Mouse (Mus musculus): ENCODE data around the gene Kdm8. TPM values are rescaled to one million over a fixed set of nuclear protein-coding genes. Genes with fewer than 3 reads are reported as not detected.
A peak's percentile ranks its signal among the peaks of the same experiment; 100 is the strongest.

Kdm8 gene
- polyA plus RNA-seq, 1 experiment = 2.5 TPM

GRCm38 (mm10) chr7:125434666-125435290, 9.7 kb upstream of the Kdm8 start:
- Histone ChIP-seq H3K4me3 (replicated peaks; ENCODE audit: control insufficient read depth, low read depth, low read length) (no peak overlapping the region), H3K4me1 (ENCODE audit: control insufficient read depth, insufficient read depth, low read length) (no peaks in the 10 kb centered on the region), H3K27ac (ENCODE audit: control insufficient read depth, insufficient read depth, low read depth, low read length, poor library complexity) (no peak overlapping the region)
- 38% methylated on average over 8 of the region's 8 CpGs for WGBS
- no peak for TF ChIP-seq POLR2A (IDR thresholded peaks at IDR 0.05; ENCODE audit: borderline replicate concordance, control insufficient read depth, low read depth, low read length)
- TF ChIP-seq CTCF (IDR thresholded peaks at IDR 0.05; ENCODE audit: control insufficient read depth, insufficient read depth, low read length) = no peak

- no peak overlapping the region for H3K4me3 ChIP-seq (replicated peaks; ENCODE audit: control insufficient read depth, low read depth, low read length)
- H3K27ac ChIP-seq (ENCODE audit: control insufficient read depth, insufficient read depth, low read depth, low read length, poor library complexity) = no peak overlapping the region
- no peaks in the 10 kb centered on the region; the same call in 1 of the 2 replicates for H3K4me1 ChIP-seq (ENCODE audit: control insufficient read depth, insufficient read depth, low read length)
- WGBS = 69% methylated on average over 4 of the region's 4 CpGs
- TF ChIP-seq POLR2A (IDR thresholded peaks at IDR 0.05; ENCODE audit: borderline replicate concordance, control insufficient read depth, low read depth, low read length) = no peak
Observed at GRCm38 (mm10) chr7:125442323-125442722, 2.2 kb upstream of the Kdm8 start.

DNA sequence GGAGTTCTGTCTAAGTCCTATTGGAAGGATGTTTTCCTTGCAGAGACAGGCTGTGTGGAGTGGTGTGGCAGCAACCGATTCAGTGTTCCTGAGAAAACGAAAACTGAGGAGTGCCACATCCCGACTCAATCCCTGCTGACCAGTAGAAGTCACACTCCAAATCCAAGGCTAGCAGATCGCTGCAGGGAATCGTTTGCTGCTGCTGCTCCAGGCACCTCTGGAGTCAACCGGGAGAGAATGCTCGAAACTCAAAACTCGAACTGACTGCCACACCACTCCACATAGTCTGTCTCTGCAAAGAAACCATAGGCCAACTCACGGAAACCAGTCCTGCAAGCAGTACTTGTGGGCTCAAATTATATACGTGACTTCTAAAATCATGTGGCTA, 406 bp upstream of the Kdm8 start:
- H3K27ac ChIP-seq (ENCODE audit: control insufficient read depth, insufficient read depth, low read depth, low read length, poor library complexity) = no peak overlapping the region; the same call in 1 of the 2 replicates
- peak overlapping the region; percentile 74 for H3K4me3 ChIP-seq (replicated peaks; ENCODE audit: control insufficient read depth, low read depth, low read length)
- H3K4me1 ChIP-seq (ENCODE audit: control insufficient read depth, insufficient read depth, low read length) = peaks cover under 1% of the 10 kb centered on the region
- WGBS = 16% methylated on average over 10 of the region's 10 CpGs
- TF ChIP-seq CTCF (IDR thresholded peaks at IDR 0.05; ENCODE audit: control insufficient read depth, insufficient read depth, low read length) = no peak
- no peak for TF ChIP-seq POLR2A (IDR thresholded peaks at IDR 0.05; ENCODE audit: borderline replicate concordance, control insufficient read depth, low read depth, low read length)

- Histone ChIP-seq H3K4me3 (replicated peaks; ENCODE audit: control insufficient read depth, low read depth, low read length) (no peak overlapping the region), H3K4me1 (ENCODE audit: control insufficient read depth, insufficient read depth, low read length) (peaks cover 2% of the 10 kb centered on the region; the same call in 1 of the 2 replicates), H3K27ac (ENCODE audit: control insufficient read depth, insufficient read depth, low read depth, low read length, poor library complexity) (no peak overlapping the region)
- 87% methylated on average over 1 of the region's 1 CpGs for WGBS
- TF ChIP-seq CTCF (IDR thresholded peaks at IDR 0.05; ENCODE audit: control insufficient read depth, insufficient read depth, low read length) (no peak), POLR2A (IDR thresholded peaks at IDR 0.05; ENCODE audit: borderline replicate concordance, control insufficient read depth, low read depth, low read length) (no peak)
Observed at GRCm38 (mm10) chr7:125450678-125451077, 6.2 kb downstream of the Kdm8 start.

GRCm38 (mm10) chr7:125451078-125451477, 6.6 kb downstream of the Kdm8 start:
- Histone ChIP-seq H3K4me1 (ENCODE audit: control insufficient read depth, insufficient read depth, low read length) (peaks cover 2% of the 10 kb centered on the region; the same call in 1 of the 2 replicates), H3K4me3 (replicated peaks; ENCODE audit: control insufficient read depth, low read depth, low read length) (no peak overlapping the region), H3K27ac (ENCODE audit: control insufficient read depth, insufficient read depth, low read depth, low read length, poor library complexity) (no peak overlapping the region)
- TF ChIP-seq CTCF (IDR thresholded peaks at IDR 0.05; ENCODE audit: control insufficient read depth, insufficient read depth, low read length) (no peak), POLR2A (IDR thresholded peaks at IDR 0.05; ENCODE audit: borderline replicate concordance, control insufficient read depth, low read depth, low read length) (no peak)
- 63% methylated on average over 2 of the region's 2 CpGs for WGBS

DNA sequence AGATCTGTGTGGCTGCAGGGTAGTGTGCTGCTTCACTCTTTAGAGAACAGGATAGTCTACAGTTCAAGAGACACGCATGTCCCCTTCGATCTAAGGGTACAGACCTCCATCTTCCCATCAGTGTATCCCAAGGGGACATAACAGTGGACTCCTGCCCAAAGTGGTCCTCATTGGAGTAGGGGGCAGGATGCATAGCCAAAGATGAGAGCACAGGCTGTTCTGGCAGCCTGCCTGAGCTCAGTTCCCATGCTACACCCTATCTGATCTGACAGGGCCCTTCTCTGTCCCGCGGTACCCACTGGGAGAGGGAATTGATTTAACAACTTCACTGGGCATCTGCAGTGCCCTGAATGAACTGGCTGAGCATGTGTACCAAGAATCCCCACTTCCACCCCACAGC, 9.2 kb downstream of the Kdm8 start:
- H3K27ac ChIP-seq (ENCODE audit: control insufficient read depth, insufficient read depth, low read depth, low read length, poor library complexity) = no peak overlapping the region
- H3K4me3 ChIP-seq (replicated peaks; ENCODE audit: control insufficient read depth, low read depth, low read length) = no peak overlapping the region
- peaks cover 2% of the 10 kb centered on the region; the same call in 1 of the 2 replicates for H3K4me1 ChIP-seq (ENCODE audit: control insufficient read depth, insufficient read depth, low read length)
- 87% methylated on average over 4 of the region's 4 CpGs for WGBS
- TF ChIP-seq POLR2A (IDR thresholded peaks at IDR 0.05; ENCODE audit: borderline replicate concordance, control insufficient read depth, low read depth, low read length) = no peak
- TF ChIP-seq CTCF (IDR thresholded peaks at IDR 0.05; ENCODE audit: control insufficient read depth, insufficient read depth, low read length) = no peak

DNA sequence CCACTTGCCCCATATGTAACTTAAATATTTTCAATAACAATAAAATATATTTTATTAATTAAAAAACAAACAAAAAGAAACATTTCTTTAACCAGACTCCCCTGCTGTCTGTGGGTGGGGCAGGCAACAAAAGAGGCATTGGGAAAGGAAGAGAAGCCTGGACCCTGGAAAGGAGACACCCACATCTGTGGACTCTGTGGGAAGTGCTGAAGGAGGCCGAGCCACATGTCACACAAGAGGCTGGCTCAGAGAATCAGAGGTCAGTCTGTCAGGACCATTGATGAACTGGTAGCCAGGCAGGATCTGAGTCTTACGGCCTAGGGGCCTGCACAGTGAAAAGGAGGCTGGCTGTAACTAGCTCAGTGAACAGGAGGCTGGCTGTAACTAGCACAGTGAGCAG, 17.7 kb downstream of the Kdm8 start:
- H3K27ac ChIP-seq (ENCODE audit: control insufficient read depth, insufficient read depth, low read depth, low read length, poor library complexity) = no peak overlapping the region
- H3K4me3 ChIP-seq (replicated peaks; ENCODE audit: control insufficient read depth, low read depth, low read length) = no peak overlapping the region
- TF ChIP-seq CTCF (IDR thresholded peaks at IDR 0.05; ENCODE audit: control insufficient read depth, insufficient read depth, low read length) (no peak), POLR2A (IDR thresholded peaks at IDR 0.05; ENCODE audit: borderline replicate concordance, control insufficient read depth, low read depth, low read length) (no peak)
- 83% methylated on average over 2 of the region's 2 CpGs for WGBS
- H3K4me1 ChIP-seq (ENCODE audit: control insufficient read depth, insufficient read depth, low read length) = no peaks in the 10 kb centered on the region

DNA sequence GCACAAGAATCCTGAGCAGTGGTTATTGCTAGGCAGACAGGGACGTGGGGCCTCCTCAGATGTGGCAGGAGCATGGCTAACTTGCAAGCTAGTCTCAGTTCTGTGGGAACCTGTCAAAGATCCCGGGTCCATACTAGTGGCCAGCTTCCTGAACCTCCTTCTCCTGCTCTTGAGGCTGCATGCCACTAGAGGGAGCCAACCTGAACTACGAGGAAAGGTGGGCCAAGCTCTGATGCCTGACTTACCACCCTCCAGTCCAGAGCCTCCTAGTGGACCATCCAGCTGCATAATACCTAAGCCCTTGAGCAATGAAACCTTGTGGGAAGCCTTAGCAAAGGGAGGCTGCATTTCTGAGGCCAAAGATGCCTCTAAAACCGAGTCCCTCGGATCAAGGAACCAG, 25.5 kb downstream of the Kdm8 start:
- H3K27ac ChIP-seq (ENCODE audit: control insufficient read depth, insufficient read depth, low read depth, low read length, poor library complexity) = no peak overlapping the region
- TF ChIP-seq POLR2A (IDR thresholded peaks at IDR 0.05; ENCODE audit: borderline replicate concordance, control insufficient read depth, low read depth, low read length) = no peak
- TF ChIP-seq CTCF (IDR thresholded peaks at IDR 0.05; ENCODE audit: control insufficient read depth, insufficient read depth, low read length) = peak; percentile 99
- H3K4me1 ChIP-seq (ENCODE audit: control insufficient read depth, insufficient read depth, low read length) = peaks cover 4% of the 10 kb centered on the region
- no peak overlapping the region for H3K4me3 ChIP-seq (replicated peaks; ENCODE audit: control insufficient read depth, low read depth, low read length)
- 32% methylated on average over 5 of the region's 5 CpGs for WGBS

DNA sequence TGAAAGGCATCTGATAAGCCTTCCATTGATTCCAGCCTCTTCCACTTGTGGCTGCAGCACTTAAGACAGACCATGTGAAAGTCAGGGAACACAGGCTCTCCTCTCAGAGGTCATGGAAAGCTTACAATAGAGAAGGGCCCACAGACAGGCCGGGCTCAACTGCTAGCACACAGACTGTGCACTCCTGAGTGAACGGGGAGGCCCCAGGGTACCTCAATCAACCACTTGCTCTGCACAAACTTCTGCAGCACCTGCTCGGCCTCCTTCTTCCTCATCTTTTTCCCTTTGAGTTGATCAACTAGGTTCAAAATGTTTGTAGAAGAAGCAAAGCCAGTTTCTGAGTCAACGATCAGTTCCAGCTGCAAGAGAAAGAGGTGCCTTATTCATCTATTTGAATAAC, 26.4 kb downstream of the Kdm8 start:
- WGBS = 90% methylated on average over 4 of the region's 4 CpGs
- peaks cover 4% of the 10 kb centered on the region for H3K4me1 ChIP-seq (ENCODE audit: control insufficient read depth, insufficient read depth, low read length)
- TF ChIP-seq POLR2A (IDR thresholded peaks at IDR 0.05; ENCODE audit: borderline replicate concordance, control insufficient read depth, low read depth, low read length) (no peak), CTCF (IDR thresholded peaks at IDR 0.05; ENCODE audit: control insufficient read depth, insufficient read depth, low read length) (no peak)
- no peak overlapping the region for H3K27ac ChIP-seq (ENCODE audit: control insufficient read depth, insufficient read depth, low read depth, low read length, poor library complexity)
- no peak overlapping the region for H3K4me3 ChIP-seq (replicated peaks; ENCODE audit: control insufficient read depth, low read depth, low read length)

Measured in bone marrow, adult 2 months (tissue).